Mouse (Mus musculus): ENCODE data around the gene Akap7.

Akap7 gene

DNA sequence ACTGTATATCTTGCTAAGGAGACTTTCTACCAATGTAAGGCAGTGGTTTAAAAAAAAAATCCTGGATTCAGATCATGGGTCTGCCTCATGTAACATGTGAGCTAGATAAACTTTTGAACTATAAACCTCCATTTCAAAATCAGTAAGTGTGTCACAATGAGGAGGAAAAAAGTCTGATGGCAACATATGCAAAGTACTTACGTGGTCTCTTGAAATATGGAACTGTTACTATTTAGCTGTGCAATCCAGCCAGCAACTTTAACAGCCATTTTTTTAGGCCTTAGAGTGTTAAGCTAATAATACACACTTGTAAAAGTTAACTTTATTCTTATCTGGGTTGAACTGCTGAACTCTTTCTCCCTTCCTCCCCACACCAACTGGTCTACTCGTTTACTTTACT lies 181.6 kb downstream of the Akap7 start:
- no peak for DNase-seq (ENCODE audit: low spot score in 2 of 2)

DNA sequence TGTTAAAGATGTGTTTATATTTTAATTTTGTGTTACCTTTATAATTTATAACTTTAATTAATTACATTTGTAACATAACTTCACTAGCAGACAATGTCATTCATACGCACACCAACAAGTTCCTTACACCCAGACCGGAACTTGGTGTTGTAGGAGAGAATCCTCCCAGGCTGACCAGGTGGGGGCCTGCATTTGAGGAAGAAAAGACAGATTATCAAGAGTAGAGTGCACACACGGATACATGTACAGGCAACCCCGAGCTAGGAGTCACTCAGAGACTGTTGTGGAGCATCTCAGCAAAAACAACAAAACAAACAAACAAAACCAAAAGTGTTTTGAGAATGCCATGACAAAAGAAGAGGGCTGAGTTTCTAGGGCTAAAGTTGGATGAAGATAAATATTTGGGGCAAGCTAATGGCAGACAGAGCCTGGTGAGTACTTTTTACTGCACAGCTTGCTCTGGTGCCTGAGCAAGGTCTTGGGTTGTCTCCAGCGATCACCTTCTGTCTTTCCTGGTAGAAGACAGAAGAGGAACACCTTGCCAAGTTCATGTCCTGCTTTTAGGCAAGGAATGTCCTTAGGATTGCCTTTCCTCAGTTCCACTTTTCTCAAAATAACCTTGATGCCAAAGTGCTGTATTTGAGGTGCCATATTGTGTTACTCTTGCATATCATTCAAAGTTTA lies 186.7 kb downstream of the Akap7 start:
- DNase-seq (ENCODE audit: low spot score in 2 of 2): no peak

All from urinary bladder, postnatal 4 days (tissue).